Mouse (Mus musculus) liver, embryonic 15.5 days (tissue): ENCODE results near the gene Mbd5. TPM values are rescaled to one million over a fixed set of nuclear protein-coding genes. Genes with fewer than 3 reads are reported as not detected.
"Not testable (repeated sequence)": the region's sequence is repeated elsewhere in the genome, so short reads cannot be mapped to it uniquely, and the experiment has no call there.

Source experiments
- ATAC-seq: fragments of 200-750 bp; cut with Nextera tagmentation; 2 replicates; pipeline ENCODE4 v1.8.0; 2017; ENCODE audit warnings: moderate number of reproducible peaks, mild to moderate bottlenecking, moderate library complexity; ENCODE audit not compliant: insufficient read depth
- H3K27ac ChIP-seq: fragments of 300-500 bp; sonication (generic); replicated peaks from 2 replicates; pipeline ENCODE4 v1.5.1; 2015; ENCODE audit warnings: mild to moderate bottlenecking, inconsistent platforms
- H3K27me3 ChIP-seq: fragments of 300-500 bp; sonication (generic); 2 replicates; pipeline ENCODE4 v1.6.1; 2015; ENCODE audit warnings: mild to moderate bottlenecking, inconsistent platforms
- H3K36me3 ChIP-seq: fragments of 300-500 bp; sonication (generic); replicated peaks from 2 replicates; pipeline ENCODE4 v1.6.1; 2015; ENCODE audit warnings: moderate library complexity, mild to moderate bottlenecking, inconsistent platforms
- H3K4me1 ChIP-seq: fragments of 300-500 bp; sonication (generic); replicated peaks from 2 replicates; pipeline ENCODE4 v1.6.1; 2015; ENCODE audit warnings: inconsistent platforms
- H3K4me2 ChIP-seq: fragments of 300-500 bp; sonication (generic); 2 replicates; pipeline ENCODE4 v1.6.1; 2015; ENCODE audit warnings: moderate library complexity, mild to moderate bottlenecking, inconsistent platforms
- H3K4me3 ChIP-seq: fragments of 300-500 bp; sonication (generic); replicated peaks from 2 replicates; pipeline ENCODE4 v1.5.1; 2015; ENCODE audit warnings: mild to moderate bottlenecking, inconsistent platforms
- H3K9ac ChIP-seq: fragments of 300-500 bp; sonication (generic); 2 replicates; pipeline ENCODE4 v1.6.1; 2015; ENCODE audit warnings: moderate library complexity, mild to moderate bottlenecking, inconsistent platforms
- H3K9me3 ChIP-seq: fragments of 300-500 bp; sonication (generic); replicated peaks from 2 replicates; pipeline ENCODE4 v1.6.1; 2016; ENCODE audit warnings: inconsistent platforms
- WGBS: fragments of 180-500 bp; shearing (Covaris S2); methylation state at CpG from one replicate; pipeline ENCODE4 v1.1.7; 2015; ENCODE audit warnings: mixed read lengths; ENCODE audit not compliant: insufficient replicate concordance; 5-methylcytosine and 5-hydroxymethylcytosine counted together
- polyA plus RNA-seq: library from polyadenylated mRNA; unstranded; fragments of >200 nt; fragmentation: Nextera tagmentation; extraction: Ambion mirVana; gene quantifications from 2 replicates; pipeline ENCODE4 v1.2.1, GENCODE M21; 2015

Gene Mbd5
- polyA plus RNA-seq, 1 experiment from 2014 or later = 5.6 TPM

DNA sequence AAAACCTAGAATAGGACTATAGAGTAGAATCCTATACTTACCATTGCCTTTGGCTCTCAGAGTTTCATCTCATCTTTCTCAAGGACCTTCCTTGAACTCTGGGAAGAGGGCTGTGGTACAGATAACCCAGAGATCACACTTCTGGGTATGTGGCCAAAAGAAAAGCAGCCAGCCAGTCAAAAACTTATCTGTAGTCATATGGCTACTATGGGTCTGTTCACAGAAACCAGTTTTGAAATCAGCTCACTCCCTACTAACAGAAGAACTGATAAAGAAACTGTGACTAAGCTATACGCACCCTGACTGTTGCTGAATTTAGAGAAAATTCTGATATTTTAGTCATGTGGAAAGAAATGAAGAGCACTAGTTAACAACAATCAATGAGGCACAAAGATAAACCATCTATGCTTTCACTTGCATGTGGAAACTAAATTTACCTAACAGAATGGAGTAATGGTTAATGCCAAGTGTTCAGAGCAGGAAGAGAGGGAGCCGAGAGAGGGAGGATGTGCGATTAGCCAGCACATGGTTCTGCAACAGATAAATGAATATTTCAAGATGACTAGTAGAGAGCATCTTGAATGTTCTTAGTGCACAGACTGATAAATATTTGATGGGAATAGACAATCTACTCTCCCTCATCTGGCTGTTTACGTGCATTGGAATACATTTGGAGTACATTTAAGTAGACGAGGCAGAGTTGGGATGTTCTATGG, 211.1 kb downstream of the Mbd5 start:
- H3K27ac ChIP-seq = no peak overlapping the region; the same call in 1 of the 2 replicates
- no peak overlapping the region for H3K4me3 ChIP-seq
- 0 out of 2 replicates have a peak, but pooled peaks cover 7% of the 10 kb centered on the region for H3K4me1 ChIP-seq
- no peak overlapping the region for H3K9ac ChIP-seq
- H3K9me3 ChIP-seq = no peaks in the 10 kb centered on the region
- peaks cover 4% of the 10 kb centered on the region; the same call in 1 of the 2 replicates for H3K36me3 ChIP-seq
- H3K4me2 ChIP-seq = no peak overlapping the region
- 24% methylated on average over 5 of the region's 5 CpGs for WGBS
- ATAC-seq = peak; percentile 80
- H3K27me3 ChIP-seq = no peaks in the 10 kb centered on the region

DNA sequence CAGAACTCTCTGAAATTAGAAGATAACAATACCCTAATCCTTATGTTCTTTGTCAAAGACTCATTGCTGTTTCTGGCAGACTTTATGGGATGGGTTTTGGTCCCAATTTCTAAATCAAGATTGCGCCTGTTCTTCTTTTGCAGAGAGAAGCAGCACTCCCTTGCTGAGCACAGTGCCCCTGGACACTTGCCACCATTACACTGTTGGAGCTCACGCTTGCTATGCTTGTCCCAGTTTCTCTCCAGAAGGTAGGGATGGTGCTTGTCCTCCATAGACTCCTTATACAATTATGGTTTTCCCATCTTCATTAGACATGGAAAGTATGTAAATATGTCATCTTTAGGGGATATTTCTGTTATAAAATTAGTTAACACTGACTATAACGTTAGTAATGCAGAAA, 220.5 kb downstream of the Mbd5 start:
- no peak for ATAC-seq
- no peaks in the 10 kb centered on the region for H3K27me3 ChIP-seq
- no peaks in the 10 kb centered on the region for H3K4me1 ChIP-seq
- no peaks in the 10 kb centered on the region for H3K36me3 ChIP-seq
- no peak overlapping the region for H3K4me3 ChIP-seq
- no peak overlapping the region for H3K4me2 ChIP-seq
- H3K27ac ChIP-seq = no peak overlapping the region
- no peaks in the 10 kb centered on the region for H3K9me3 ChIP-seq
- no peak overlapping the region for H3K9ac ChIP-seq
- 69% methylated on average over 3 of the region's 3 CpGs for WGBS

DNA sequence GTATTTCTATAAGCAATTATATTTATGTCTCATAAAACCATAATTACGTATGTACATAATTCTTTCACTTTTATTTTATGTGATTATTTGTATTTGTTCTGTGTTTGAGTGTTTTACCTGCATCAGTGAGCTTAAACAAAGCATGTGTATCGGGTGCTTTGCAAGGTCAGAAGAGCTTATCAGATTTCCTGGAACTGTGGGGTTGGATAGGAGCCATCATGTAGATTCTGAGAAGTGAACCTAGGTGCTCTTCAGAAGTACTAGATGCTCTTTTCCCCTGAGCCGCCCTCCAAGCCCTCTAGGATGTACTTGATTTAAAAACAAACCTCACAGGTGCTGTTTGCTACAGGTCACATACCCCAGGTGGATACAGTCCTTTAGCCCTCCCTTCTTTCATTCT, 227.7 kb downstream of the Mbd5 start:
- no peak for ATAC-seq
- H3K4me3 ChIP-seq = no peak overlapping the region
- no peak overlapping the region for H3K27ac ChIP-seq
- no peak overlapping the region for H3K9ac ChIP-seq
- H3K36me3 ChIP-seq = no peaks in the 10 kb centered on the region
- no peaks in the 10 kb centered on the region for H3K4me1 ChIP-seq
- no peak overlapping the region for H3K4me2 ChIP-seq
- 52% methylated on average over 3 of the region's 3 CpGs for WGBS
- H3K9me3 ChIP-seq = no peaks in the 10 kb centered on the region
- H3K27me3 ChIP-seq = no peaks in the 10 kb centered on the region

DNA sequence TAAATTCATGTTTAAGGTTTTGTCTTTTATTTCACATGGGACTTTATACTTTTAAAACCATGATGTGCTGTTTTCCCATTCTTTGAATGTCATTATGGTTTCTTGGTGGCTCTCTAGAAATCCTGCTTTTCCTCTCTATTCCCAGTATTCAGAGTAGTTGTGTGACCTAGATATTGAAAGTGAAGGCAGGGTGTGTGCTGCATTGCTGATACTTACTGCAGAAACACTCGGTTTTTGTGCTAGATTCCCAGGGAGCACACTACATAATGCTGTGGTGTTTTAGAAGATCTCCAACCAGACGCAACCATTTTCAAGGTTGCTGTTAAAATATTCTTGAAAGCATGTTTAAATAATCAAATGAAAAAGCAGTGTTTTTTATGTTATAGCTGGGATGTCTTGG, 241.7 kb downstream of the Mbd5 start:
- Histone ChIP-seq H3K4me3 (no peak overlapping the region), H3K4me1 (no peaks in the 10 kb centered on the region), H3K4me2 (no peak overlapping the region), H3K27me3 (no peaks in the 10 kb centered on the region), H3K9me3 (no peaks in the 10 kb centered on the region), H3K27ac (no peak overlapping the region), H3K9ac (no peak overlapping the region), H3K36me3 (no peaks in the 10 kb centered on the region)
- WGBS = 57% methylated on average over 2 of the region's 2 CpGs
- ATAC-seq = no peak

DNA sequence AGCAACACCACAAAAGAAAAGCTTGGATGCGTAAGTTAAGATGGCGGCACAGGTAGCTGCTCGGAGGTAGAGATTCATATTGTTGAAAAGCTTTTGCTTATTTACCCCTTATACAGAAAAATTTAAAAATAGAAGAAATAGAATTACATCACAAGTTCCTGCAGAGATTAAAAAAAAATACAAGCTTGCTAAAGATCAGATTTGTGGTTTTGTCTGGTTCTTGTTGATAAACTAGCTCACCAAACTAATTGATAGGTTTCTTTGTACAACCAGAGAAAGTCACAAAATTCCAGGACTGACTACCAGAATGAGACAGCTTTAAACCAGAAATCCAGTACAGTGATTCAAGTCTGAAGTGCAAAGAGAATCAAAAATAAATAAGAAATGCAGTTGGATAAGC, 242.4 kb downstream of the Mbd5 start:
- H3K4me2 ChIP-seq = no peak overlapping the region
- 73% methylated on average over 3 of the region's 3 CpGs for WGBS
- no peaks in the 10 kb centered on the region for H3K4me1 ChIP-seq
- no peak overlapping the region for H3K9ac ChIP-seq
- no peak for ATAC-seq
- H3K27me3 ChIP-seq = no peaks in the 10 kb centered on the region
- no peak overlapping the region for H3K27ac ChIP-seq
- no peaks in the 10 kb centered on the region for H3K9me3 ChIP-seq
- no peaks in the 10 kb centered on the region for H3K36me3 ChIP-seq
- H3K4me3 ChIP-seq = no peak overlapping the region

DNA sequence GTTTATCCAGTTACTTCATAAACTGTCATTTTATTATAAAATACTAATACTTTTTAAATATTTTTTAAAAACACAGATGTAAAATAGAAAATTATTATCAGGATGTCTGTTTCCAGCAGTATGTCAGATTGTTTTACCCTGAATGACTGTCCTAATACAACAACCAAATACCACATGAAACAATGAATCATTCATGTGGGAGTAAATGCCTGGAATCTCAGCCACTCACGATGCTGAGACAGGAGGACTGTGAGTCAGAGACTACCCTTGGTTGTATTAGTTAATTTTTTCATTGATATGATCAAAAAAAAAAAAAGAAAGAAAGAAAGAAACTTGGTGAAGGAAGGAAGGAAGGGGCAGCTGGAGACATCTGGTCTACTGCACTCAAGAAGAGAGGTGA, 254.8 kb downstream of the Mbd5 start:
- H3K27ac ChIP-seq = no peak overlapping the region
- H3K4me2 ChIP-seq = no peak overlapping the region
- H3K9me3 ChIP-seq = no peaks in the 10 kb centered on the region
- no peak overlapping the region for H3K4me3 ChIP-seq
- no peaks in the 10 kb centered on the region for H3K36me3 ChIP-seq
- no peaks in the 10 kb centered on the region for H3K27me3 ChIP-seq
- H3K4me1 ChIP-seq = no peaks in the 10 kb centered on the region
- no peak for ATAC-seq
- H3K9ac ChIP-seq = no peak overlapping the region
- WGBS = 61% methylated on average over 1 of the region's 1 CpGs

DNA sequence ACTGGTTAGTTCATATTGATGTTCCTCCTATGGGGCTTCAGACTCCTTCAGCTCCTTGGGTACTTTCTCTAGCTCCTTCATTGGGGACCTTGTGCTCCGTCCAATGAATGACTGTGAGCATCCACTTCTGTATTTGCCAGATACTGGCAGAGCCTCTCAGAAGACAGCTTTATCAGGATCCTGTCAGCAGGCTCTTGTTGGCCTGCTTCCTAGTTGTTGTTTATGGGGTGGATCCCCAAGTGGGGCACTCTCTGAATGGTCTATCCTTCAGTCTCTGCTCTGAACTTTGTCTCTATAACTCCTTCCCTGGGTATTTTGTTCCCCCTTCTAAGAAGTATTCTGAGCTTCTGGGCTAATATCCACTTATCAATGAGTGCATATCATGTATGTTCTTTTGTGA, 256.4 kb downstream of the Mbd5 start:
- not testable (repeated sequence) for H3K9ac ChIP-seq, H3K9me3 ChIP-seq, ATAC-seq, H3K36me3 ChIP-seq, H3K27ac ChIP-seq, H3K27me3 ChIP-seq, H3K4me3 ChIP-seq, H3K4me2 ChIP-seq, H3K4me1 ChIP-seq
- WGBS = 48% methylated on average over 1 of the region's 1 CpGs

DNA sequence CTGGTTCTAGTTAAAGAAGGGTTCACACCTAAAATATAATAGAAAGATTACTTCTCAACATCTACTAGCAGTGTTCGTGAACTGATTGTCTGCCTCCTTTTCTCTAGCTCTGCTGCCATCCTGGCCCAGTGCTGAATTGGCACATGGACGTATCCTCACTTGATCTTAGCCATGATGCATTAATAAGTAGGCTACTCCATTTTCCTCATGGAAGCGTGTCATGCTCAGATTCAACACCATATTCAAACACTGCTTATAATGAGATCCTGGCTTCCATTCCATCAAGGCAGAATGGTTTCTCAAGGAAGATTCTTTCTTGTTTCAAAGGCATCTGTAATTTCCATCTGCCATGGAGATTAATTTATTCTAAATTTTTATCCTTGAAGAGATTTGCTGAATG, 260.0 kb downstream of the Mbd5 start:
- H3K36me3 ChIP-seq = no peaks in the 10 kb centered on the region
- H3K4me2 ChIP-seq = no peak overlapping the region
- H3K9me3 ChIP-seq = no peaks in the 10 kb centered on the region
- H3K27me3 ChIP-seq = no peaks in the 10 kb centered on the region
- no peak overlapping the region for H3K27ac ChIP-seq
- WGBS = 69% methylated on average over 3 of the region's 3 CpGs
- no peaks in the 10 kb centered on the region for H3K4me1 ChIP-seq
- H3K4me3 ChIP-seq = no peak overlapping the region
- H3K9ac ChIP-seq = no peak overlapping the region
- ATAC-seq = no peak

DNA sequence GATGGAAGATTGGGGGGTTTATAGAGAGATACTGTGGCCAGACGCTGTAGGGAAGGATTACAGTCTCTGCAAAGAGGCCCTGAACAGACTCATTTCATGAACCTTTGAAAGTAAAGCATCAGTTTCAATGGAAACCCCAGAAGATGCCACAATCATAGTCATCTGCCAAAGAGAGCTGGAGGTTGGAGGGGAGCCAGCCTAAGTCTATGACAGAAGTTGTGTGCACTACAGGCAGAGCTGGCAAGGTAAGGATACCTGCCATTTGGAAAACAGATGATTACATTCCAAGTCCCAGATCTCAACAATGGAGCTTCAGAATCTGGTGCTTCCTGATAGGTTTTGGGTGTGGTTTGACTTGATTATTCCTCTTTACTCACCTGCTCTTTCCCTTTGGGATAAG, 261.1 kb downstream of the Mbd5 start:
- WGBS = 67% methylated on average over 1 of the region's 1 CpGs
- no peak overlapping the region for H3K4me3 ChIP-seq
- no peak overlapping the region for H3K4me2 ChIP-seq
- H3K27me3 ChIP-seq = no peaks in the 10 kb centered on the region
- H3K27ac ChIP-seq = no peak overlapping the region
- H3K9ac ChIP-seq = no peak overlapping the region
- H3K36me3 ChIP-seq = no peaks in the 10 kb centered on the region
- ATAC-seq = no peak
- H3K9me3 ChIP-seq = no peaks in the 10 kb centered on the region
- H3K4me1 ChIP-seq = no peaks in the 10 kb centered on the region

DNA sequence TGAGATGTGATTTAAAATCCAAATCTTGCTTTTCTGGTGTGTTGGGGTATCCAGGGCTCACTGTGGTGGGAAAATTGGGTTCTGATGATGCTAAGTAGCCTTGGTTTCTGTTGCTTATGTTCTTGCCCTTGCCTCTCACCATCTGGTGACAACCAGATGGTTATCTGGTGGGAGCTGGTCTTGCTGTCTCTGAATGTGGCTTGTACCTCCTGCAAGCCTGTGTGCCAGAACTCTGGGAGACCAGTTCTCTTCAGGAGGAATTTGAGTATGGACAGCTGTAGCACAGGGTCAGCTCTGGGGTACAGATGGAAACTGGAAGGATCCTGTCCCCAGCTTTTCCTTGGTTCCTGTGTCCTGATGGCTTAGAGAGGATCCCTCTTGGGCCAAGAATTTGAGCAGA, 280.4 kb downstream of the Mbd5 start:
- H3K9me3 ChIP-seq = no peaks in the 10 kb centered on the region
- no peaks in the 10 kb centered on the region for H3K4me1 ChIP-seq
- no peak overlapping the region for H3K9ac ChIP-seq
- H3K36me3 ChIP-seq = no peaks in the 10 kb centered on the region
- no peak overlapping the region for H3K4me3 ChIP-seq
- H3K4me2 ChIP-seq = no peak overlapping the region
- no peak for ATAC-seq
- no peak overlapping the region for H3K27ac ChIP-seq
- H3K27me3 ChIP-seq = no peaks in the 10 kb centered on the region

DNA sequence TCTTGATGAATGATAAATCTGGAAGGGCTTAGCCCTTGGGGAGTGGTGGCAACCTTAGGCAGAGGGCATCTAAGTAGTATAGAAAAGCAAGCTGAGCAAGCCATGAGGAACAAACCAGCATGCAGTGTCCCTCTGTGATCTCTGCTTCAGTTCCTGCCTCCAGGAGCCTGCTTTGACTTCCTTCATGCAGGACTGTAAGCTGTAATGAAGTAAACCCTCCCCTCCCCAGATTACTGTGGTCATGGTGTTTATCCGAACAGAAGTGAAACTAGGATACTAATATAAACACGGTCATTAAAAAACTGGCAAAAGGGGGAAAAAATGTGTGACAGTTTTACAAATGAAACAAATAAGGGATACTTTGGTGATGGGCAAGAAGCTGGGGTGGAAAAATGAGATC, 284.8 kb downstream of the Mbd5 start:
- ATAC-seq = no peak
- Histone ChIP-seq H3K4me2 (no peak overlapping the region), H3K27me3 (no peaks in the 10 kb centered on the region), H3K9me3 (no peaks in the 10 kb centered on the region), H3K9ac (no peak overlapping the region), H3K4me1 (no peaks in the 10 kb centered on the region), H3K27ac (no peak overlapping the region), H3K4me3 (no peak overlapping the region), H3K36me3 (no peaks in the 10 kb centered on the region)
- 48% methylated on average over 2 of the region's 2 CpGs for WGBS

DNA sequence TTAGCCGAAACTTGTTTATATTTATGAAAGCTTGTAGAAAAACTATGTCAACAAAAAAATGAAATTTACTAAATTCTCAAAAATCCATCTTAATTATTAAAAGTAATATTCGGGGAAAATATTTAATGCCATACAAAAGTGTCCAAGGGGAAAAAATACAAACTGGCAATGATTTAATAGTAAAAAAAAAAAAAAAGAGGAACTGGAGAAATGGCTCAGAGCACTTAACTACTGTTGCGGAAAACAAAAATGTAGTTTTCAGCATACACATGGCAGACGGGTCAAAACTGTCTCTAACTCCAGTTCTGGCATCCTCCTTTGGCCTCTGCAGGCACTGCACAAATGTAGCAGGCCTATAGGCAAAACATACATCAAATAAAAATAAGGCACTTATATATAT, 292.4 kb downstream of the Mbd5 start:
- Histone ChIP-seq H3K4me1 (no peaks in the 10 kb centered on the region), H3K27me3 (no peaks in the 10 kb centered on the region), H3K9ac (no peak overlapping the region), H3K4me3 (no peak overlapping the region), H3K4me2 (no peak overlapping the region), H3K9me3 (no peaks in the 10 kb centered on the region), H3K27ac (no peak overlapping the region), H3K36me3 (no peaks in the 10 kb centered on the region)
- 65% methylated on average over 4 of the region's 4 CpGs for WGBS
- no peak for ATAC-seq
